Mouse (Mus musculus) gastrocnemius, adult 8-10 months (tissue): ENCODE measurements around the gene C130079G13Rik. TPM values are rescaled to one million over a fixed set of nuclear protein-coding genes. Genes with fewer than 3 reads are reported as not detected.
"Not testable (repeated sequence)": the region's sequence is repeated elsewhere in the genome, so short reads cannot be mapped to it uniquely, and the experiment has no call there.

Experiments used
- DNase-seq, 2 experiments: peaks; one replicate each; pipeline ENCODE4 v3.0.0; 2022; ENCODE audit warnings: low spot score in 2 of 2
- total RNA-seq, 4 experiments: library from RNA; stranded (reverse); gene quantifications; 2 replicates each; pipeline ENCODE4 v1.2.4; 2022

C130079G13Rik gene
- total RNA-seq = not detected

DNA sequence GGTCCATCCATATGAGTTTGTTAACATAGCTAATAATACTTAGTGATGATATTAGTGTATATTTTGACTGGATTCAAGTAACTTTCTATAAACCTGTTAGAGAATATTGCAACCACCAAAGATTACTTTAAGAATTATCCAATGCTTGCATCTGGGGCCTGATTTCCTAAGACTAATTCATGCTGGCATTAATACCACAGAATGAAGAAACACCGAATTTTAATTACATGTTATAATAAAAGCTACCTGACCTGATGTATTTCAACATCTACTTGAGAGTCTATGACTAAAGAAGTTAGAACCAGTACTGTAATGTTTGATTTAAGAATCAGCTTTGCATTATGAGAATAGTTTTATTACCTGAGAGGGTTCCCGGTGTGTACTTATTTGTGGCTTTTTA lies at the start of gene C130079G13Rik:
Gene C130079G13Rik, plus strand, starts transcription at position 301 of the 400 bp plus-strand sequence.
- no peak for DNase-seq

DNA sequence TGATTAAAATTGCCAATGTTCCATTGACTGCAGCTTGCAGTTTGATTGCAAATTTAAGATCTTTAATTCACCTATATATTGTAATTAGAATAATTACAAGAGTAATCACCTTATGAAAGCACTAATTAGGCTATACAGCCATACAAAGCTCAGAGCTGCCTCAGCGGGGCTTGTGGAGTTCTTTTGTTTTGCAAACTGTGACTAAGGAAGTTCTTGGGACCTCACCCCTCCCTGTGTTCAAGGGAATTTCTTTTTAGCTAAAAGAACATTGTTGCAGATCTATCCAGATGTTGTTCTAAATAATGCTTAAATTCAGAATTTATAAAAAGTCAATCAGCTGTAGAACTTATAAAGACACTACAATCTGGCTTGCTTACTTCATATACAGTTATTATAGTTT lies 47.4 kb upstream of the C130079G13Rik start:
- DNase-seq = not testable (repeated sequence)

DNA sequence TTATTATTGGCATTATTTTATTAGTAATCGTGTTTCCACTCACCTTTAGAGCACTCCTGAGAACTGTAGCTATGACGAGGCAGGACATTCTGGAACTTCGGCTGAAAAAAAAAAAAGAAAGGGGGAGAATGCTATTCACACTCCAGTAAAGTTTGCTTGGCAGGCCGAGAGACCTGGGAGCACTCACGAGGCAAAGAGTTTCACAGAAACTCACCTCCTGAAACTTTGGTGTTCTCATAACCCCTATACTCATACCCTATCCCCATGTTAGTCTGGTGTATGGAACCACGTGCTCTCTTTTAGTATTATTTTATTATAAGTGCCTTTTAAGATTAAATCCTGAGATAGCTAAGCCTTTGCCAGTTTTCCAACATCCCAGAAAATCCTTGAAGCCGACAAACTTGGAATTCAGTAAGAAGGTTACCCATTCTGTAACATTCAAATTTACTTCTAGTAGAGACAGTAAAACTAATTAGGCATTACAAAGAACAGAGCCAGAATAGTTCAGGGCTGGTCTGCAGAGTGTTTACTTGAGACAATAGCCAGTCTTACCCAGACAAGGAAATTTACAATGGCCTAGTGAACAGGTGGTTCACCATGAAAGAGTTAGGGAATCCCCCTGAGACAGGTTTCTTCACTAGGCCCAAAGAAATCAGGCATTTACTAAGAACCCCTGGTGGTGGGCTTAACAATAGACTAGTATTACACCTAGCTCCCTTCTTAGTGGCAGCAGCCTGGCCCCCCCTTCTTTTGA lies 45.0 kb upstream of the C130079G13Rik start:
- not testable (repeated sequence) for DNase-seq

DNA sequence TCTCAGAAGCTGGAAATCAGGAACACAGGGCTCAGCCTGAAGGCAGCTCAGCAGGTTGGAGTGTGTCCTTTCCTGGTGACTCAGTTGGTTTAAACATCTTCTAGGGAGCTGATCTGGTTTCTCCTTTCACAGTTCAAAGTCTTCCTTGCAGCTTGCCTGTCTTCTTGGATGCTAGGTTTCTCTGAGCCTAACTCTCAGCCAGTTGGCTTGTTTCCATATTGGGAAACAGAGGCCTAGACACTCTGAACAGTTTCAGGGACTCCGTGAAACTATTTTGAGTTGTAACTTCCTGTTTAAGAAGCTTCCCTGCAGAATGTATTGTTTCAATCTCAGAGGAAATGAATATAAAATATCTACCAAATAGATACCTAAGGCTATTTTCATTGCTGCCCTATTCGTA lies 31.7 kb upstream of the C130079G13Rik start:
- DNase-seq = no peak

DNA sequence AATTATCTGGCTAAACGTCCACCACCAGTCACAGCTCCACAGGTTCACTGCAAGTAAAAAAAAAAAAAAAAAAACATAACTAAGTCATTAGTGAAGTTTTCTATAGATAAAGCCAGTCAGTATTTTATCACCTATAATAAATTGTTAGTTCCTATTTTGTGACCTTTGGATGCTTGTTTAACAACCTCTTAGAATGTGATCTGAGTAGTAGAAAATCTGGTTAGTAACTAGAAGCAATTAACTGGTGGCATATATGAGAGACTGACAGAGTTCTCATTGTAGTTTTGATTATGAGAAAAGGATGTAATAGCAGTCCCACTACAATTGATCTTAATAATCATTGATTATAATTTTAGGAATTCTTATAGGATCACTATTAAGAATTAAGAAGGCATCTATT lies 9.6 kb downstream of the C130079G13Rik start:
- DNase-seq = no peak

DNA sequence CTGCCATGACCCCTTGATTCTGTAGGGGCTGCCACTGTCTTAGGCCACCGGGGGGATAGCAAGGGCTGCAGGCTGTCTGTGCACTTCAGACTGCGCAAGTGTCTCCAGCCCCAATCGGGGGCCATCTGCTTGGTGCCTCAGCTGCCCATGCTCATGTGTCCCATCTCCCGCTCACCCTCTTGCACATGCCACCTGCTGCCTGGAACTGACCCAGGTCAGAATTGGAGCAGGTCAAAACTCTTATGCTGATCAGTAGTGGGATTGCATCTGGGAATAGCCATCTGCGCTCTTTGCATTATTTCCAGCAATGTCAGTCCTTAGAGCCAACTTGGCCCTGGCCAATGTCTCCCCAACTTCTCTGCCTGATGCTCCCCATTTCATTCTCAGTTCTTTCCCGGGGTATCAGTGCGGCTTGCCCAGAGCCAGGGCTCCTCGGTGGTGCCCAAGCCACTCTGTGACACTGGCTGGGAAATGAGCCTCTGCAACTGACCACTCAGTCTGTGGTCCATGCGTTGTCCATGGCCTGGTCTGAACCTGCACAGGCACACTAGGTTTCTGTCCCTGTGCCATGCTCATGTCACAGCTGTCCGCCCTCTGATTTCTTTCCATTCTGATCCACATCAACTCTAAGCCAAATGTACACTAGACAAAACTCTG lies 22.4 kb downstream of the C130079G13Rik start:
- no peak for DNase-seq

DNA sequence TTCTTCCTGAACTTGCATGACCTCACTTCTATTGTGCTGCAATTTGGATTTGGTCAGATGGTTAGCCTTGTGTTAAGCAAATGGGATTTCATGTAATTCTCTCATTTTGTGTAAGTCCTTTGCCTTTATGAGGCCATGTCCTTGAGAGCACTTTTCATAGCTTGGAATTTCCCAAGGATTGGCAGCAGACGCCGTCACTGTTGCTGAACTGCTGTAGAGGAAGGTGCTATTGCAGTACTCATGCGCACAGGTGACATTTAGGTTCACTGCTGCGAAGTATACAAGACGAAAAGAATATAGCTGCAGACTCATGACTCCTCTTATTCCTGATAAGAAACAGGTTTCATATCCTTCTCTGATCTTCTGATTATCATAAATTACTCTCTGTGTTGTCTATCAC lies 45.9 kb downstream of the C130079G13Rik start:
- no peak for DNase-seq

DNA sequence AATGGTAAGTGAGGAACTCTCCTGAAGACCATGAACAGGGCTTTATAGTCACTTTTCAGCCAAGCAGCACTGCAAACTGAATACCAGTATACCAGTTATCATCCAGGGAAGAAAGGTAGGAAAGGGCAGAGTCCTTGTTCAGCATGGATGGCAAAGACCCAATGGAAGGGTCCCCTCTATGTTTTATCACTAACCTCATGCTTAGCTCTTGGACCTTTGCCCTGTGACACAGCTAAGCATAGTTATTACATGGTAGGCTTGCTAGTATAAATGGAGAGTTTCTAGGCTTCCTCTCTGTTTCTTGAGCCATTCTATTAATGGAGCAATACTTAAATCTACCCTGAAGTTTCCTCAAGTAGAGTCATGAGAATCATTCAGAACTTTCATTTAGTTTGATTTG lies 49.6 kb downstream of the C130079G13Rik start:
- DNase-seq = no peak

Other genes starting within 250 kb of the C130079G13Rik start
- not detected for gene Gm5538, start 195.4 kb upstream of the C130079G13Rik start, total RNA-seq
- not detected for gene Gm8298, start 64.2 kb upstream of the C130079G13Rik start, total RNA-seq
- not detected for gene Aadacl2, start 81.5 kb downstream of the C130079G13Rik start, total RNA-seq
- gene Aadac, start 100.5 kb downstream of the C130079G13Rik start, total RNA-seq = not detected
- gene Sucnr1, start 156.7 kb downstream of the C130079G13Rik start, total RNA-seq = under 1 TPM in 1 of 4 experiments, not detected in 3; 0.54 TPM